Mouse (Mus musculus) monocyte, adult 5-6 weeks (primary cell): ENCODE measurements around the gene Camsap2. TPM values are rescaled to one million over a fixed set of nuclear protein-coding genes. Genes with fewer than 3 reads are reported as not detected.

Experiments used
- ATAC-seq: fragments of 153-309, 156-312 bp; replicated peaks from 2 replicates; pipeline ENCODE4 v1.8.0; 2017; ENCODE audit warnings: mild to moderate bottlenecking; ENCODE audit not compliant: low TSS enrichment, insufficient number of reproducible peaks, severe bottlenecking, poor library complexity, low FRiP score
- total RNA-seq: library from RNA; stranded (forward); fragments of 200-1000, 200-491, 200-594 nt; gene quantifications from 3 replicates; pipeline ENCODE4 v1.2.3, GENCODE M21; 2017

Camsap2 gene
- total RNA-seq, 1 experiment from 2014 or later: 25.1 TPM

GRCm38 (mm10) chr1:136346373-136347035 lies 600 bp upstream of the Camsap2 start:
- ATAC-seq: peak; percentile 1

GRCm38 (mm10) chr1:136344768-136345453 lies 993 bp downstream of the Camsap2 start:
- ATAC-seq: no peak

- ATAC-seq: no peak
Observed at GRCm38 (mm10) chr1:136344281-136344680, 1.6 kb downstream of the Camsap2 start.

GRCm38 (mm10) chr1:136343727-136344126 lies 2.2 kb downstream of the Camsap2 start:
- ATAC-seq: no peak

GRCm38 (mm10) chr1:136340541-136340940 lies 5.4 kb downstream of the Camsap2 start:
- ATAC-seq: no peak

- no peak for ATAC-seq
Observed at GRCm38 (mm10) chr1:136334743-136335142, 11.2 kb downstream of the Camsap2 start.

- no peak for ATAC-seq
Observed at GRCm38 (mm10) chr1:136333512-136333911, 12.4 kb downstream of the Camsap2 start.

GRCm38 (mm10) chr1:136333071-136333470 lies 12.8 kb downstream of the Camsap2 start:
- no peak for ATAC-seq

- ATAC-seq: no peak
Observed at GRCm38 (mm10) chr1:136331836-136332235, 14.1 kb downstream of the Camsap2 start.

- no peak for ATAC-seq
Observed at GRCm38 (mm10) chr1:136329426-136329825, 16.5 kb downstream of the Camsap2 start.

- no peak for ATAC-seq
Observed at GRCm38 (mm10) chr1:136328640-136329039, 17.3 kb downstream of the Camsap2 start.

GRCm38 (mm10) chr1:136327638-136328037 lies 18.3 kb downstream of the Camsap2 start:
- ATAC-seq: no peak

GRCm38 (mm10) chr1:136325933-136326332 lies 20.0 kb downstream of the Camsap2 start:
- no peak for ATAC-seq

- ATAC-seq: no peak
Observed at GRCm38 (mm10) chr1:136322331-136322730, 23.6 kb downstream of the Camsap2 start.

GRCm38 (mm10) chr1:136316317-136316716 lies 29.6 kb downstream of the Camsap2 start:
- no peak for ATAC-seq

GRCm38 (mm10) chr1:136309193-136309592 lies 36.7 kb downstream of the Camsap2 start:
- ATAC-seq: no peak

GRCm38 (mm10) chr1:136306424-136306823 lies 39.5 kb downstream of the Camsap2 start:
- no peak for ATAC-seq

- no peak for ATAC-seq
Observed at GRCm38 (mm10) chr1:136293961-136294360, 51.9 kb downstream of the Camsap2 start.

- ATAC-seq: no peak
Observed at GRCm38 (mm10) chr1:136289803-136290202, 56.1 kb downstream of the Camsap2 start.

GRCm38 (mm10) chr1:136277366-136277765 lies 68.5 kb downstream of the Camsap2 start:
- no peak for ATAC-seq
